Mouse (Mus musculus) lung, adult 2 months (tissue): ENCODE measurements at regions not wholly inside any gene's neighbourhood (a gene's known extent, or its start where the extent isn't known, plus 50 kb on each side); places are given as distances from the start of the nearest gene placed in this dataset.

Source experiments
- CTCF ChIP-seq: fragments of 200-500 bp; IDR thresholded peaks from 2 replicates; pipeline ENCODE4 v1.5.1; 2011; ENCODE audit warnings: mild to moderate bottlenecking, low read length, control low read depth; ENCODE audit not compliant: insufficient read depth
- POLR2A ChIP-seq: fragments of 200-500 bp; IDR thresholded peaks from 2 replicates; pipeline ENCODE4 v1.6.1; 2011; ENCODE audit warnings: low read depth, mild to moderate bottlenecking, control low read depth, low read length, borderline replicate concordance; ENCODE audit errors: extremely low read depth

GRCm38 (mm10) chr13:107837206-107837952, 206.9 kb upstream of the Smim15 start:
- TF ChIP-seq CTCF, result no peak
- TF ChIP-seq POLR2A, result no peak
